Mouse (Mus musculus) neural tube, embryonic 15.5 days (tissue): ENCODE data around the gene Klf16. TPM values are rescaled to one million over a fixed set of nuclear protein-coding genes. Genes with fewer than 3 reads are reported as not detected.
A peak's percentile ranks its signal among the peaks of the same experiment; 100 is the strongest.

Experiments
- ATAC-seq: fragments of 200-750 bp; cut with Nextera tagmentation; 2 replicates; pipeline ENCODE4 v1.8.0; 2017; ENCODE audit warnings: mild to moderate bottlenecking, moderate TSS enrichment, moderate library complexity; ENCODE audit not compliant: low FRiP score
- H3K27ac ChIP-seq: fragments of 300-500 bp; sonication (generic); replicated peaks from 2 replicates; pipeline ENCODE4 v1.5.1; 2015; ENCODE audit warnings: mild to moderate bottlenecking, inconsistent platforms
- H3K27me3 ChIP-seq: fragments of 300-500 bp; sonication (generic); replicated peaks from 2 replicates; pipeline ENCODE4 v1.6.1; 2015; ENCODE audit warnings: inconsistent platforms
- H3K36me3 ChIP-seq: fragments of 300-500 bp; sonication (generic); 2 replicates; pipeline ENCODE4 v1.6.1; 2015; ENCODE audit warnings: inconsistent platforms
- H3K4me1 ChIP-seq: fragments of 300-500 bp; sonication (generic); 2 replicates; pipeline ENCODE4 v1.6.1; 2015; ENCODE audit warnings: inconsistent platforms
- H3K4me2 ChIP-seq: fragments of 300-500 bp; sonication (generic); 2 replicates; pipeline ENCODE4 v1.6.1; 2015; ENCODE audit warnings: inconsistent platforms, mild to moderate bottlenecking, moderate library complexity
- H3K4me3 ChIP-seq: fragments of 300-500 bp; sonication (generic); replicated peaks from 2 replicates; pipeline ENCODE4 v1.5.1; 2015; ENCODE audit warnings: mild to moderate bottlenecking, inconsistent platforms
- H3K9ac ChIP-seq: fragments of 300-500 bp; sonication (generic); replicated peaks from 2 replicates; pipeline ENCODE4 v1.6.1; 2015; ENCODE audit warnings: mild to moderate bottlenecking, inconsistent platforms
- H3K9me3 ChIP-seq: fragments of 300-500 bp; sonication (generic); replicated peaks from 2 replicates; pipeline ENCODE4 v1.6.1; 2016; ENCODE audit warnings: inconsistent platforms
- WGBS: fragments of 180-500 bp; shearing (Covaris S2); methylation state at CpG from one replicate; pipeline ENCODE4 v1.1.7; 2015; ENCODE audit warnings: mixed read lengths; 5-methylcytosine and 5-hydroxymethylcytosine counted together
- polyA plus RNA-seq: library from polyadenylated mRNA; unstranded; fragments of >200 nt; fragmentation: Nextera tagmentation; extraction: Ambion mirVana; gene quantifications from 2 replicates; pipeline ENCODE4 v1.2.1, GENCODE M21; 2015

Klf16 gene
- polyA plus RNA-seq, 1 experiment from 2014 or later, result 6.5 TPM

DNA sequence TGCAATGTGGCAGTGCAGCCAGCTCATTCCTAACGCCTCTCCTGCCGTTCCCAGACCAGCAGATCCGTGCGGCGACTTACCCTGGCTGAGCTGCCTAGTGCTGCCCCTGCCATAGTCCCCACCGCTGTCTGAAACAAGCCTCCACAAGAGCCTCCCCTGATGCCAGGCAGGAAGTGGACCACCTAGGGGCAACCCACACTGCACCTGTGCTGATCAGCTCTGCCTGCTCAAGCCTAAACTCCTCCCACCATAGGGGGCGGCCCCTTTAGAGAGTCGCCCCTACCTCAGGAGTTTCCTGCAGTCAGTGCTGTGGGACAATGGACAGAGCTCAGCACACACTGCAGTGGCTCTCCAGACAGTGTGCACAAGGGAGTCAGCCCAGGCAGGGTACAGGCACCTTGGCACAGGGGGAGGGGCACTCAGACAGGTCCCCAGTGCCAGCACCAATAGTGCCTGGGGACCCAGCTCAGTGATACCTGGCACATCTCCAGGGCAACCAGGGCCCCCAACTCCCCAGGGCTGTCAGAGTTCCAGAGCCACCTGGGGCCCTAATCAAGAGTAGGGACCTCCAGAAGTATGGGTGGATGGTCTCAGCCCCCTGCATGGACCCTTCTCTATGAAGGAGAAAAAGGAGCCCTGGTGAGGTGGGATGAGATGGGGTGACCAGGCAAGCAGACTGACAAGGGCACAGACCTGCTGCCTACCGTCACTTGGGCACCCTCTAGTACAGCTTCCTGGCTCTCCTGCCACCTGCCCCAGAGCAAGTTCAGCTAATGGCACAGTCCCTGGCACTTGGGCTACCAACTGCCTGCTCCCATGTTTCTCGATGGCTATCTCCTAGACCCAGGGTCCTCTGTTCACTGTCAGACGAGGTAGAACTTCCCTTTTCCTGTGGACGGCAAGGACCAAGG lies 7.8 kb upstream of the Klf16 start:
- Histone ChIP-seq H3K4me3 (no peak overlapping the region), H3K27ac (peak overlapping the region; percentile 18; the same call in 1 of the 2 replicates), H3K36me3 (peaks cover 28% of the 10 kb centered on the region), H3K4me2 (peak overlapping the region; percentile 23; the same call in 1 of the 2 replicates), H3K4me1 (peaks cover 46% of the 10 kb centered on the region), H3K9me3 (no peaks in the 10 kb centered on the region), H3K27me3 (no peaks in the 10 kb centered on the region), H3K9ac (no peak overlapping the region)
- ATAC-seq, result no peak
- 78% methylated on average over 12 of the region's 12 CpGs for WGBS

DNA sequence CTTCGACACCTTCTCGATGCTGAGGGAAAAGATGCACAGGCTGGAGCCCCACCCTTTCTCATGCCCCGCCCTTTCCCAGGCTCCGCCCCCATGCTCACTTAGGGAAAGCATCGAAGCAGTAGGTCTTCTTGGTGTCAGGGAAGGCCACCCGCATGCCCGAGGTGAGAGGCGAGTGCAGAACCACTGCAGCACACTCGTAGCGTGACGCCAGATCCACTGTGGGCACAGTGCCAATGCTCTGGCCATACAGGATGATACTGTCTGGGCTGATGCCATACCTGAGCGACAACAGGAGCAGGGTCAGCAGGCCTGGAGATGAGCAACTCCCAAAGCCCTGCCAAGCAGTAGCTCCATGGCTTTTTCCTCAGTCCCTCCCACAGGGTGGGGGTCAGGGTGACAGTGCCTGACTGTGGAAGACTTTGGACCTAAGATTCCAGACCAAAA lies 6.9 kb upstream of the Klf16 start:
- Histone ChIP-seq H3K9ac (no peak overlapping the region), H3K4me2 (no peak overlapping the region), H3K27me3 (no peaks in the 10 kb centered on the region), H3K4me1 (peaks cover 40% of the 10 kb centered on the region), H3K9me3 (no peaks in the 10 kb centered on the region), H3K4me3 (no peak overlapping the region), H3K27ac (0 out of 2 replicates have a peak overlapping the region, but pooled peaks have one; percentile 18), H3K36me3 (peaks cover 28% of the 10 kb centered on the region)
- no peak for ATAC-seq
- 65% methylated on average over 12 of the region's 12 CpGs for WGBS

DNA sequence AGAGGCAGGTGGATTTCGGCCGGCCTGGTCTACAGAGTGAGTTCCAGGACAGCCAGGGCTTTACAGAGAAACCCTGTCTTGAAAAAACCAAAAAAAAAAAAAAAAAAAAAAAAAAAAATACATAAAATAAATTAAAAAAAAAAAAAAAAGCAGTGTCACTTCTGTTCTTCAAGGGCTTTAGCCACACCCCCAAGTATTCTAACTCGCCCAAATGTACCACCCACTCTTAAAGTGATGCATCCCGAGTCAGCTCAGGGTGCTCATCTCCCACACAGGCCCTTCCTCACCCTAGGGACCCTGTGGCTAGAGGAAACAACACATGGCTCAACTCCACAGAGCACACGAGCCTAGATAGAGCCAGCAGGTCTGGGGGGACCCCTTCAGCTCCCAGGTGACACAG lies 5.9 kb upstream of the Klf16 start:
- no peak overlapping the region for H3K4me2 ChIP-seq
- no peak overlapping the region for H3K9ac ChIP-seq
- peaks cover 28% of the 10 kb centered on the region for H3K36me3 ChIP-seq
- 86% methylated on average over 5 of the region's 5 CpGs for WGBS
- H3K27ac ChIP-seq, result no peak overlapping the region
- peaks cover 40% of the 10 kb centered on the region for H3K4me1 ChIP-seq
- ATAC-seq, result no peak
- H3K9me3 ChIP-seq, result no peaks in the 10 kb centered on the region
- H3K27me3 ChIP-seq, result no peaks in the 10 kb centered on the region
- no peak overlapping the region for H3K4me3 ChIP-seq

DNA sequence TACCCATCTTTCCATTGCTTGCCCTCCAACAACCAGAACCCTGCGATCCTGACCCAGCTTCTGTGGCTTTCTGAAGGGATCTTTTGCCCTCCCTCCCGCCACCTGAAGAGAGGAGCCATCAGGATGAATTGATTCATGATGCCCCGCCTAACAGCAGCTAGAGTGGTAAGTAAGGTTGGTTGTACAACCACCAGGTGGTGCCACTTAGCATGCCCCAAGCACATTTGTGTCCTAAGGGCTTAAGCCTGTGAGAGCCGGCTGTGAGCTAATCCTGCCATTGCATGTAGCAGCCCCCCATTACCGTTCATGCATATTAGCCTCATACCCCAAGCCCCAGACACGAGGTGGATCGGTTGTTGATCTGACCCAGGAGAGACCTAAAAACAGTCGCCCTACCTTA lies 1.8 kb upstream of the Klf16 start:
- WGBS, result 5% methylated on average over 8 of the region's 8 CpGs
- no peak overlapping the region for H3K27ac ChIP-seq
- no peak for ATAC-seq
- 0 out of 2 replicates have a peak overlapping the region, but pooled peaks have one; percentile 6 for H3K4me3 ChIP-seq
- H3K4me2 ChIP-seq, result peak overlapping the region; percentile 92
- H3K9me3 ChIP-seq, result no peaks in the 10 kb centered on the region
- no peak overlapping the region for H3K9ac ChIP-seq
- peaks cover 8% of the 10 kb centered on the region for H3K36me3 ChIP-seq
- H3K4me1 ChIP-seq, result peaks cover 39% of the 10 kb centered on the region
- H3K27me3 ChIP-seq, result no peaks in the 10 kb centered on the region

DNA sequence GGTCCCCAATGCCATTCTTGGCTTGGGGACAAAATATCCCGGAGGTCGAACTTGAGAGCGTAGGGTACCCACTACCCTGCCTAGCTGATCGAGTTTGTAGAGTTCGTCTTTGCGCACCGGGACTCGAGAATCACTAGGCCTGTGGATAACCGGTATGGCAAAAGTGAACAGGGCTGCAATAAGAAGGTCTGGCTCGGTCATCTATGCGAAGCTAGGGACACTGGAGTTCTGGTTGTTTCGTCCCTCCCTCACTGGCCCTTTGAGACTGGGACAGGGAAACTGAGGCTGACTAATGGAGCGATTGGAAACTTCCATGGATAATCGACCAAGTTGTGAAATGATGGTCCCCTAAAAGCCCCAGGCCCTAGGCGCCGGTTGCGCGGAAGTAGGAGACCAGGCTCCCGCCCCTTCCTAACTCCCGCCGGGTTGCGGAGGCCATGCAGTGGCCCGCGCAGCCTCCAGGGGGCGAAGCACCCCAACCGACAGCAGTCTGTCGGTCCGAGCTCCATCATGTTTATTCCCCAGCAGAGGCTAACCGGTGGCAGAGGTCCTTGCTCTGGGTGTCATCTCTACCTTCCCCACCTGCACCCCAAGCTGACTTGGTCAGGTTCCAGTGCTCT lies 1.1 kb upstream of the Klf16 start:
- H3K4me1 ChIP-seq, result peaks cover 46% of the 10 kb centered on the region
- peak overlapping the region; percentile 78; the same call in 1 of the 2 replicates for H3K9ac ChIP-seq
- H3K36me3 ChIP-seq, result peaks cover 2% of the 10 kb centered on the region
- WGBS, result under 1% methylated on average over 29 of the region's 29 CpGs
- no peaks in the 10 kb centered on the region for H3K27me3 ChIP-seq
- H3K9me3 ChIP-seq, result no peaks in the 10 kb centered on the region
- ATAC-seq, result peak; percentile 15; the same call in 1 of the 2 replicates
- peak overlapping the region; percentile 92 for H3K4me2 ChIP-seq
- H3K4me3 ChIP-seq, result peak overlapping the region; percentile 83
- H3K27ac ChIP-seq, result peak overlapping the region; percentile 90

DNA sequence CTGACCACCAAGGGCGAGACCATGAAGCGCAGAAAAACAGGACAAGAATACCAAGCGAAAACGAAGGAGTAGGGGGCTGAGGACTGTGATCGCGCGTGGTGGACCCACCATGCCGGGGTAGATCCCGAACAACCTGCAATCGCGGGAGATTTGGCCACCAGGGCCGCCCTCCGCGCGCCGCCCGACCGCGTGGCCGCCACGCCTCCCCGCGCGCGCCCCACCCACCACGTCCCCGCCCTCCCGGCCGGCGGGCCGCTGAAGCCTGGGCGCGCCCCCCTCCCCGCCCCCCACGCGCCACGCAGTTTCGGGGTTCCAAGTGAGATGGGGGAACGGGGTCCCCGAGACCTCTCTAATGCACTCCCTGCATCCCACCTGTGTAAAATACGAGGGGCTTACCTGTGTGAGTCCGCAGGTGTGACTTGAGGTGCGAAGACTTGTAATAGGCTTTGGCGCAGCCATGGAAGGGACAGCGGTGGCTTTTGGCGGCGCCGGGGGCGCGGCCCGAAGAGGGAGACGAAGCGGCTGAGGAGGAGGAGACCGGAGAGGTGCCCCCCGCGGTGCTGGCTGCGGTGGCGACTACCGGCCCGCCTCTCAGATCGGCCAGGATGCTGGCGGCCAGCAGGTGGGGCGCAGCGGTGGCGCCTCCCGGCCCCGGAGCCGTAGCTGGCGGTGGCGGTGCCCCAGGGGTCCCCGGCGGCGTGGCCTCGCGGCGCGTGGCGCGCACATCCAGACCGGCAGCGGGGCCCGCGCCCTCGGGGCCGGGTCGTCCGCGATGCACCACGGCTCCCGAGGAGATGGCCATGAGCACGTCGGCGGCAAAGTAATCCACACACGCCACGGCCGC lies 548 bp downstream of the Klf16 start:
- peak overlapping the region; percentile 90 for H3K27ac ChIP-seq
- H3K27me3 ChIP-seq, result no peaks in the 10 kb centered on the region
- no peaks in the 10 kb centered on the region for H3K9me3 ChIP-seq
- H3K4me2 ChIP-seq, result peak overlapping the region; percentile 92
- H3K9ac ChIP-seq, result peak overlapping the region; percentile 78
- peak overlapping the region; percentile 83 for H3K4me3 ChIP-seq
- H3K36me3 ChIP-seq, result no peaks in the 10 kb centered on the region
- under 1% methylated on average over 69 of the region's 96 CpGs for WGBS
- ATAC-seq, result peak; percentile 2
- H3K4me1 ChIP-seq, result peaks cover 52% of the 10 kb centered on the region

DNA sequence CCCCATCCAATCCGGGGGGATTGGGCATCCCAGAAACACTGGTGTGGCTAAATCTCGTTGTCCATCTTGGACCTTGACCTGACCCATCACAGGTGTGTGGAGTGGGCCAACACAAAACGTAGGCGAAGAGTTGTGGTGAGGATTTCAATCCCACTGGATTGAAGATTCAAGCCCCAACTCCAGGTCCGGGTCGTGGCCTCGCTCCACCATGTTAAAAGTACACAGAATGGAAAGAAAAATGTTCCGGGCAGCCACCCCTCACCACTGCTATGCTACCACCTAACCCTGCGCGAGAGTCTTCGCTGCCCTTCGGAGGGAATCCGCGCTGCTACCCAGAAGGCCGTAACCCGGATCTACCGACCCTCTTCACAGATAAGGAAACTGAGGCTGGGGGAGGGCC lies 1.2 kb downstream of the Klf16 start:
- peak overlapping the region; percentile 78 for H3K9ac ChIP-seq
- peak overlapping the region; percentile 92 for H3K4me2 ChIP-seq
- no peak for ATAC-seq
- no peaks in the 10 kb centered on the region for H3K27me3 ChIP-seq
- 17% methylated on average over 17 of the region's 17 CpGs for WGBS
- H3K4me1 ChIP-seq, result peaks cover 58% of the 10 kb centered on the region
- peak overlapping the region; percentile 90; the same call in 1 of the 2 replicates for H3K27ac ChIP-seq
- H3K4me3 ChIP-seq, result peak overlapping the region; percentile 83
- H3K36me3 ChIP-seq, result no peaks in the 10 kb centered on the region
- no peaks in the 10 kb centered on the region for H3K9me3 ChIP-seq

DNA sequence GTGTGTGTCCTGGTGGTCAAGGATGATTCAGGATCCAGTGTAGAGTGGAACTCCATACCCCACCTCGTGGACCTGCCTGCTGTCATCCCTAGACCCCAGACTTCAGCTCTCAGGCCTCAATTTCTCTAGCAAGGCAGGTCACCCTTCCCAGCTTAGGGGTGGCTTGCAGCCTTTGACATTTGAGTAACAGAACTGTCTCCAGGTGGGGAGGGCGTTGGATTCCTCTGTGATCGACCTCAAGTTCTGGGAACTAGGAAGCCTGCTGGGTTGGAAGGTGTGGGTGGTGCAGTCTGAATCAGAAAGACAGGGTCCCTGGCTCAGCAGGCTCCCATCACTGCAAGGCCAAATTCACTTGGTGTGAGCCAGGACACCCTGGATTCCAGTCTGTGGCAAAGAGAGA lies 2.2 kb downstream of the Klf16 start:
- H3K9ac ChIP-seq, result no peak overlapping the region
- H3K9me3 ChIP-seq, result no peaks in the 10 kb centered on the region
- no peaks in the 10 kb centered on the region for H3K27me3 ChIP-seq
- H3K4me1 ChIP-seq, result peaks cover 66% of the 10 kb centered on the region
- no peak overlapping the region for H3K27ac ChIP-seq
- 85% methylated on average over 3 of the region's 3 CpGs for WGBS
- ATAC-seq, result no peak
- peak overlapping the region; percentile 92; the same call in 1 of the 2 replicates for H3K4me2 ChIP-seq
- H3K36me3 ChIP-seq, result no peaks in the 10 kb centered on the region
- no peak overlapping the region for H3K4me3 ChIP-seq

DNA sequence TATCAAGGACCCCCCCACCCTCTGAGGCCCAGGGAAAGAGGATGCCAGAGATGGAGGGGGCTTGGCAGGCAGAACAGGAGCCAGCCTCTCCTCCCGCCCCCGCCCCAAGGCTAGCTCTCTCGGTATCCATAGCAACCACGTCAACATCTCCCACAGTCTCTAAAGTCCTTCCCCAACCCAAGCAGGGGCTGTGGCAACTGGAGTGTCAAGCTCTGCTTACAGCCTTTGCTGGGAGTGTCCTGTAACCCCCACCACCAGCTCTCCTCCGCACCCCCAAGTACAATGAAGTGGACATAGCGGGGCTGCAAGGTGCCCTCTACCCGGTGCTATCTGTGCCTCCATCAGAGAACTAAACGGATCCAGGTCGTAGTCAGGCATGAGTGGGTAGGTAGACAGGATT lies 3.2 kb downstream of the Klf16 start:
- no peak overlapping the region for H3K27ac ChIP-seq
- ATAC-seq, result no peak
- H3K9me3 ChIP-seq, result no peaks in the 10 kb centered on the region
- H3K4me1 ChIP-seq, result peaks cover 67% of the 10 kb centered on the region
- H3K36me3 ChIP-seq, result no peaks in the 10 kb centered on the region
- no peaks in the 10 kb centered on the region for H3K27me3 ChIP-seq
- H3K9ac ChIP-seq, result no peak overlapping the region
- 73% methylated on average over 9 of the region's 9 CpGs for WGBS
- no peak overlapping the region for H3K4me3 ChIP-seq
- H3K4me2 ChIP-seq, result 0 out of 2 replicates have a peak overlapping the region, but pooled peaks have one; percentile 5

DNA sequence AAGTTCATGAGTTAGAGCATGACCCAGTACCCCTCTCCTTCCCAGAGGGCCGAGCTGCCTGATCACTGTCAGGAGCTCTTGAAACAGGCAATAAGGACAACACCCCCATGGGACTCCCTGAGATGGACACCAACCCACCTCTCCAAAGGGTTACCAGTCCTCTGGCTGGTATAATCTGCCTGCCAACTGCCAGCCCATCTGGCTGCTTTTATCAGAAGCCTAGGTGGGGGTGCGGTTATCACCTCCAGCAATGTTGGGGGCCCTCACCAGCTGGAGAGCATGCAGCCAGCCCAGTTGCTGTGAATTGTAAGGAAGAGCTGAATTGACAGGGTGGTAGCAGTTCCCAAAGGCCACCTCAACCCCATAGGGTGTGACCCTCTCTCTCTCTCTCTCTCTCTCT lies 4.6 kb downstream of the Klf16 start:
- H3K9me3 ChIP-seq, result no peaks in the 10 kb centered on the region
- no peak overlapping the region for H3K4me3 ChIP-seq
- no peak overlapping the region; the same call in 1 of the 2 replicates for H3K9ac ChIP-seq
- H3K36me3 ChIP-seq, result no peaks in the 10 kb centered on the region
- H3K27me3 ChIP-seq, result no peaks in the 10 kb centered on the region
- ATAC-seq, result no peak
- H3K4me2 ChIP-seq, result no peak overlapping the region
- H3K4me1 ChIP-seq, result peaks cover 56% of the 10 kb centered on the region
- no peak overlapping the region for H3K27ac ChIP-seq
- WGBS, result 83% methylated on average over 2 of the region's 2 CpGs
